Comparison of ENCODE assay signal across 11 mouse cellular contexts in genomic region chr12:31179536-31179935, GRCm38 (mm10).
"Had no signal": no experiment of that assay in that cellular context is flagged by ENCODE, and none has a peak within 500 bp of the region (broad histone marks: within the 10 kb centered on the region; RNA-seq: fewer than 3 reads in every experiment).

No protein-coding gene starts in this region.

- H3K36me3 ChIP-seq: limb, embryonic 15.5 days; midbrain, embryonic 13.5 days; stomach, embryonic 15.5 days had no signal

- ATAC-seq: midbrain, embryonic 13.5 days had no signal

- H3K9ac ChIP-seq: limb, embryonic 15.5 days; midbrain, embryonic 13.5 days; stomach, embryonic 15.5 days had no signal

- DNase-seq: kidney, adult 11 months; kidney, postnatal 14 days; layer of hippocampus, adult 9-11 months; layer of hippocampus, postnatal 36 days; lung, adult 18-20 months; right cerebral cortex, postnatal 14 days; thymus, adult 2 months; thymus, postnatal 25 days had no signal

- H3K27me3 ChIP-seq: limb, embryonic 15.5 days; midbrain, embryonic 13.5 days; stomach, embryonic 15.5 days had no signal

- H3K9me3 ChIP-seq: limb, embryonic 15.5 days; midbrain, embryonic 13.5 days; stomach, embryonic 15.5 days had no signal

- H3K27ac ChIP-seq: limb, embryonic 15.5 days; midbrain, embryonic 13.5 days; stomach, embryonic 15.5 days had no signal

- H3K4me3 ChIP-seq: limb, embryonic 15.5 days; midbrain, embryonic 13.5 days; stomach, embryonic 15.5 days had no signal

- H3K4me2 ChIP-seq: limb, embryonic 15.5 days; midbrain, embryonic 13.5 days; stomach, embryonic 15.5 days had no signal
